Comparison of ENCODE assay signal across 8 mouse cellular contexts in the genomic region with DNA sequence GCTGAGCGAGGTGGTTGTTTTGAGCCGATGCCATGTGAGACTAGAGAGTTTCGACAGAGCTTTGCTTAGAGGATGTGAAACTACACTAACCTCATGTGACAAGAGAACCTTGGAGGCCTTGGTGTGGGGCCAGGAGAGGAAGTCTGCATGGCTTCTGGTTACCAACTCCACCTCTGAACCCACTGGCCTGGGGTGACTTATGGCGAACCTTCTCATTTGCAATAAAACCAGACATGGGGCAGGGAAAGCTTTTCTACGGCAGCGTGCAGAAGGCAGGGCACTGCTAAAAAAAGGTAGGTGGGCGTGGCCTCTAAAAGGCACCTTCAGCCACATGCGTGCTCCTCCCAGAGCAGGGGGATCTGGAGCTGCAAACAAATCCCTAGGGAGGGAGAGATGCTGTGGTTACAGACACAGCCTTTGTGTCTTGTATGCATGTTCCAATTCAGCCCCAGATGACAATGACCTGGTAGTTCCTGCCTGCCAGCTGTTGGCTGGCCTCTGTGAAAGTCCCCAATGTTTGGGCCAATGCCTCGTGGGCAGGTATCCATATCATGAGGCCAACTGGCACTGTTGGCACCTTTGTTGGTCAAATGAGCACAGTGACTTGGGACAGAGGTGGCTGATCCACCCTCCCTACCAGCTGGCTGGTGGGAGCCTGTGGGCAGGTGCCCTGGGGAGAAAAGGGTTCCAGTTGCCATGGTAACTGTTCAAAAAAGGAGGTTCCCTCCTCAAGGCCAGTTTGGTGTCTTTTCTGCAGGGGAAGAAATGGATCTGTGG.
DNase-seq lines count a peak whose midpoint lies in the region; ATAC-seq and TF ChIP-seq lines count a peak whose summit lies in the region.

No protein-coding gene starts in this region.

- peak overlapping the region; percentile 92 for H3K27ac ChIP-seq in CH12.LX (ENCODE audit: insufficient read depth, low read depth)

- no peak overlapping the region for H3K9ac ChIP-seq in CH12.LX (ENCODE audit: insufficient read depth, low read depth)

- H3K4me3 ChIP-seq in CH12.LX (replicated peaks in 1 of 3; ENCODE audit: low read depth in 2 of 3, low read length in 2 of 3, poor library complexity in 1 of 3), result peak overlapping the region in 1 of 3 experiments; percentile 24

- DNase-seq in 416B (ENCODE audit: low read depth) (peak; percentile 66), CH12.LX (ENCODE audit: extremely low read depth) (peak; percentile 98)
- DNase-seq in heart, postnatal 36 days, result peak; percentile 65 to 74
- DNase-seq in kidney, postnatal 25 days, result peak; percentile 74 to 91
- DNase-seq in lung, postnatal 4 days, result peak; percentile 68 to 71
- DNase-seq in splenic B cell, adult 2 months (ENCODE audit: low read depth, low spot score), result peak; percentile 98

- TF ChIP-seq CTCF in CH12.LX (conservative IDR thresholded peaks at IDR 0.05 in 1 of 2, IDR thresholded peaks at IDR 0.05 in 1 of 2; ENCODE audit: low read depth in 2 of 2, low read length in 2 of 2), result no peak

- H3K4me1 ChIP-seq in CH12.LX (ENCODE audit: control insufficient read depth in 1 of 2, insufficient read depth in 2 of 2), result peaks cover 13 to 57% of the 10 kb centered on the region in 2 experiments

- peak overlapping the region; percentile 38 for H3K4me2 ChIP-seq in CH12.LX (ENCODE audit: insufficient read depth, low read depth, poor library complexity, severe bottlenecking)

- intact Hi-C loops in heart, postnatal 36 days (cut with DNase I), result loop anchor here (2.0 to 5.0 kb wide), 2 partner anchors 129 to 253 kb away; a partner anchor contains a TSS

- no peaks in the 10 kb centered on the region for H3K79me2 ChIP-seq in CH12.LX (replicated peaks; ENCODE audit: control insufficient read depth, extremely low read depth, insufficient read depth, poor library complexity, severe bottlenecking)

- H3K36me3 ChIP-seq in CH12.LX (replicated peaks in 1 of 2; ENCODE audit: control insufficient read depth in 1 of 2, insufficient read depth in 1 of 2, low read length in 1 of 2), result no peaks in the 10 kb centered on the region
- no peaks in the 10 kb centered on the region for H3K36me3 ChIP-seq in splenic B cell, adult 2 months (ENCODE audit: control insufficient read depth, insufficient read depth, low read length, poor library complexity, severe bottlenecking)

- in situ Hi-C loops in CH12.LX (cut with MboI; ENCODE audit: low pct_ligation_motif_present, low pct_unique_long_range_greater_than_20kb, low sequenced_read_pairs), result loop anchor here (5.0 kb wide), 2 partner anchors 36 to 119 kb away; no protein-coding TSS in a partner anchor

- ATAC-seq in common myeloid progenitor, adult 5-6 weeks (replicated peaks; ENCODE audit: low read depth, poor library complexity, severe bottlenecking), result peak; percentile 88
- no peak for ATAC-seq in cerebellum, adult (ENCODE audit: insufficient number of reproducible peaks, low FRiP score, low TSS enrichment)

- TF ChIP-seq EP300 in CH12.LX (IDR thresholded peaks at IDR 0.05; ENCODE audit: low read length), result peak; percentile 97

- dilution Hi-C loops in CH12.LX (cut with MboI; ENCODE audit: extremely low pct_ligation_motif_present, extremely low pct_unique_long_range_greater_than_20kb, low sequenced_read_pairs), result no loop called here

- TF ChIP-seq RAD21 in CH12.LX (IDR thresholded peaks at IDR 0.05; ENCODE audit: low read depth, low read length), result no peak; the same call in none of the 2 replicates

- no peaks in the 10 kb centered on the region for H3K9me3 ChIP-seq in CH12.LX (replicated peaks; ENCODE audit: low read length)

- no peaks in the 10 kb centered on the region for H3K27me3 ChIP-seq in CH12.LX (replicated peaks)
- H3K27me3 ChIP-seq in splenic B cell, adult 2 months (ENCODE audit: control insufficient read depth, insufficient read depth, low read length, poor library complexity, severe bottlenecking), result no peaks in the 10 kb centered on the region

- no peak for TF ChIP-seq POLR2A in CH12.LX (IDR thresholded peaks at IDR 0.05; ENCODE audit: low read depth, low read length)

TF ChIP-seq in CH12.LX, 34 proteins besides CTCF, POLR2A, EP300 and RAD21:
- TF ChIP-seq ZKSCAN1 (IDR thresholded peaks at IDR 0.05; ENCODE audit: borderline replicate concordance, low read depth, low read length), result no peak
- peak; percentile 30; the same call in 1 of the 2 replicates for TF ChIP-seq JUN (IDR thresholded peaks at IDR 0.05; ENCODE audit: insufficient read depth, low read depth, low read length)
- TF ChIP-seq RCOR1 (conservative IDR thresholded peaks at IDR 0.05; ENCODE audit: low read depth, low read length), result peak; percentile 87; the same call in 1 of the 2 replicates
- TF ChIP-seq ETS1 (conservative IDR thresholded peaks at IDR 0.05; ENCODE audit: low read depth, low read length), result peak; percentile 94
- peak; percentile 40; the same call in 1 of the 2 replicates for TF ChIP-seq CHD2 (IDR thresholded peaks at IDR 0.05; ENCODE audit: low read length)
- no peak for TF ChIP-seq ZMIZ1 (IDR thresholded peaks at IDR 0.05; ENCODE audit: low read depth, low read length)
- 0 out of 2 replicates have a peak, but pooled peaks have one; percentile 3 for TF ChIP-seq MAFK (IDR thresholded peaks at IDR 0.05; ENCODE audit: insufficient replicate concordance, low read length)
- no peak for TF ChIP-seq ZNF384 (IDR thresholded peaks at IDR 0.05; ENCODE audit: low read depth, low read length)
- no peak; the same call in none of the 2 replicates for TF ChIP-seq SMC3 (IDR thresholded peaks at IDR 0.05; ENCODE audit: low read depth, low read length)
- 0 out of 2 replicates have a peak, but pooled peaks have one; percentile 28 for TF ChIP-seq NRF1 (IDR thresholded peaks at IDR 0.05; ENCODE audit: low read depth, low read length)
- no peak for TF ChIP-seq CHD1 (IDR thresholded peaks at IDR 0.05; ENCODE audit: low read depth, low read length)
- 0 out of 2 replicates have a peak, but pooled peaks have one; percentile 70 for TF ChIP-seq KAT2A (IDR thresholded peaks at IDR 0.05; ENCODE audit: insufficient replicate concordance, low read length)
- peak; percentile 98 for TF ChIP-seq IRF4 (IDR thresholded peaks at IDR 0.05; ENCODE audit: low read depth, low read length)
- TF ChIP-seq GABPA (IDR thresholded peaks at IDR 0.05; ENCODE audit: insufficient replicate concordance, low read depth, low read length), result no peak
- TF ChIP-seq USF1 (IDR thresholded peaks at IDR 0.05; ENCODE audit: low read depth, low read length), result peak; percentile 54
- TF ChIP-seq MYC (IDR thresholded peaks at IDR 0.05; ENCODE audit: low read depth, low read length), result peak; percentile 97
- TF ChIP-seq ZC3H11A (IDR thresholded peaks at IDR 0.05; ENCODE audit: low read depth, low read length), result no peak
- TF ChIP-seq TBP (conservative IDR thresholded peaks at IDR 0.05; ENCODE audit: low read depth, low read length), result 0 out of 2 replicates have a peak, but pooled peaks have one; percentile 42
- no peak for TF ChIP-seq E2F4 (IDR thresholded peaks at IDR 0.05; ENCODE audit: insufficient replicate concordance, low read depth, low read length)
- 0 out of 2 replicates have a peak, but pooled peaks have one; percentile 9 for TF ChIP-seq USF2 (conservative IDR thresholded peaks at IDR 0.05; ENCODE audit: low read depth, low read length)
- no peak for TF ChIP-seq PAX5 (IDR thresholded peaks at IDR 0.05; ENCODE audit: low read length)
- peak; percentile 1; the same call in 1 of the 2 replicates for TF ChIP-seq HCFC1 (IDR thresholded peaks at IDR 0.05; ENCODE audit: low read depth, low read length)
- peak; percentile 84 for TF ChIP-seq MEF2A (IDR thresholded peaks at IDR 0.05; ENCODE audit: borderline replicate concordance, low read depth, low read length)
- TF ChIP-seq POLR2AphosphoS2 (IDR thresholded peaks at IDR 0.05; ENCODE audit: low read depth, low read length), result no peak
- TF ChIP-seq BHLHE40 (IDR thresholded peaks at IDR 0.05; ENCODE audit: low read depth, low read length), result peak; percentile 99
- 0 out of 2 replicates have a peak, but pooled peaks have one; percentile 42 for TF ChIP-seq UBTF (IDR thresholded peaks at IDR 0.05; ENCODE audit: low read depth, low read length)
- TF ChIP-seq MAX (IDR thresholded peaks at IDR 0.05; ENCODE audit: low read length), result peak; percentile 88
- peak; percentile 54; the same call in 1 of the 2 replicates for TF ChIP-seq NELFE (IDR thresholded peaks at IDR 0.05; ENCODE audit: low read depth, low read length)
- peak; percentile 83; the same call in 1 of the 2 replicates for TF ChIP-seq TCF12 (IDR thresholded peaks at IDR 0.05; ENCODE audit: low read depth, low read length)
- TF ChIP-seq JUND (conservative IDR thresholded peaks at IDR 0.05; ENCODE audit: low read depth, low read length), result no peak
- peak; percentile 73 for TF ChIP-seq MXI1 (IDR thresholded peaks at IDR 0.05; ENCODE audit: low read depth, low read length)
- TF ChIP-seq MAZ (IDR thresholded peaks at IDR 0.05; ENCODE audit: low read depth, low read length), result peak; percentile 76; the same call in 1 of the 2 replicates
- peak; percentile 73 for TF ChIP-seq ELF1 (IDR thresholded peaks at IDR 0.05; ENCODE audit: low read depth, low read length)
- peak; percentile 89 for TF ChIP-seq SIN3A (IDR thresholded peaks at IDR 0.05; ENCODE audit: low read length)
